In genomic region chr7:56049831-56050321, GRCm38 (mm10) we compare ENCODE assay signal across 8 mouse cellular contexts. TPM values are rescaled to one million over a fixed set of nuclear protein-coding genes. Genes with fewer than 3 reads are reported as not detected.
A peak's percentile ranks its signal among the peaks of the same experiment; 100 is the strongest.
DNase-seq lines count a peak whose midpoint lies in the region; ATAC-seq lines count a peak whose summit lies in the region.

TSS of gene Herc2 (plus strand) at chr7:56050196.

- intact Hi-C loops in left cerebral cortex, postnatal 14 days (cut with DNase I), result no loop called here

- H3K27ac ChIP-seq in intestine, embryonic 14.5 days (ENCODE audit: low read depth), result peak within 1 kb of the TSS; percentile 82

- H3K4me2 ChIP-seq in intestine, embryonic 14.5 days (ENCODE audit: low read length), result peak within 1 kb of the TSS; percentile 74

- H3K36me3 ChIP-seq in intestine, embryonic 14.5 days (ENCODE audit: control insufficient read depth, insufficient read depth, low read length), result no peaks in the 10 kb centered on the region

- peak; percentile 100 for ATAC-seq in intestine, embryonic 14.5 days (replicated peaks; ENCODE audit: low FRiP score, low TSS enrichment, low read depth)

- no peaks in the 10 kb centered on the region for H3K27me3 ChIP-seq in intestine, embryonic 14.5 days (replicated peaks; ENCODE audit: control insufficient read depth, insufficient read depth, low read length)

- H3K9me3 ChIP-seq in intestine, embryonic 14.5 days (ENCODE audit: control insufficient read depth, low read length), result no peaks in the 10 kb centered on the region

- peak within 1 kb of the TSS; percentile 68 for H3K9ac ChIP-seq in intestine, embryonic 14.5 days (ENCODE audit: low read length)

- DNase-seq in adrenal gland, adult 18-20 months (ENCODE audit: low spot score in 2 of 2), result peak; percentile 94 to 95
- peak; percentile 99 for DNase-seq in embryo, embryonic 11 days
- DNase-seq in gastrocnemius, postnatal 25 days, result peak; percentile 99
- DNase-seq in intestine, embryonic 14.5 days (ENCODE audit: low spot score), result peak; percentile 96
- peak; percentile 100 for DNase-seq in left cerebral cortex, postnatal 14 days (ENCODE audit: low spot score in 2 of 2)
- peak; percentile 100 for DNase-seq in mesoderm, embryonic 11.5 days (ENCODE audit: low read depth, low spot score)
- peak; percentile 100 for DNase-seq in right cerebral cortex, postnatal 36 days (ENCODE audit: low spot score in 2 of 2)
- peak; percentile 98 for DNase-seq in yolk sac, embryonic 10.5 days (ENCODE audit: low spot score)

- peaks cover 8% of the 10 kb centered on the region for H3K4me1 ChIP-seq in intestine, embryonic 14.5 days (replicated peaks; ENCODE audit: control insufficient read depth, insufficient read depth, low read length)

- under 1% methylated on average over 47 of the region's 47 CpGs for WGBS in intestine, embryonic 14.5 days

- peak within 1 kb of the TSS; percentile 77 for H3K4me3 ChIP-seq in intestine, embryonic 14.5 days (ENCODE audit: low read depth, low read length)

RNA-seq across cellular contexts. Expression of gene Herc2, which starts in this region (rescaled TPM):
- total RNA-seq in adrenal gland, adult 18-20 months (2021), result 10 to 100 TPM; 50.4 to 52.5 TPM
- total RNA-seq in gastrocnemius, postnatal 25 days (2021), result 10 to 100 TPM; 34.0 to 35.6 TPM
- polyA plus RNA-seq in intestine, embryonic 14.5 days (2014; fragmentation: Nextera tagmentation; extraction: Ambion mirVana), result 25.3 and 25.4 TPM in 2 replicates
- total RNA-seq in left cerebral cortex, postnatal 14 days (2021), result 100 to 1,000 TPM; 132 to 150 TPM

Comparison
In these comparisons a context has a peak if more than half of its experiments do, and no peak if none do; other contexts are left out.
1. Peak in every context shown above with its lines: DNase-seq, ATAC-seq, H3K4me3 ChIP-seq and H3K27ac ChIP-seq.